Mouse (Mus musculus) cerebellum, postnatal 25 days (tissue): Measurements from ENCODE around the gene Ptprb.

Experiments used
- DNase-seq, 2 experiments: peaks; one replicate each; pipeline ENCODE4 v3.0.0; 2021; ENCODE audit warnings: mixed read lengths in 2 of 2

The Ptprb gene

GRCm38 (mm10) chr10:116275280-116275679 lies at the start of gene Ptprb:
Gene Ptprb (plus strand): TSS chr10:116275523.
- no peak for DNase-seq

- no peak for DNase-seq
These were observed 40.0 kb upstream of the Ptprb start for GRCm38 (mm10) chr10:116235299-116235698.

DNA sequence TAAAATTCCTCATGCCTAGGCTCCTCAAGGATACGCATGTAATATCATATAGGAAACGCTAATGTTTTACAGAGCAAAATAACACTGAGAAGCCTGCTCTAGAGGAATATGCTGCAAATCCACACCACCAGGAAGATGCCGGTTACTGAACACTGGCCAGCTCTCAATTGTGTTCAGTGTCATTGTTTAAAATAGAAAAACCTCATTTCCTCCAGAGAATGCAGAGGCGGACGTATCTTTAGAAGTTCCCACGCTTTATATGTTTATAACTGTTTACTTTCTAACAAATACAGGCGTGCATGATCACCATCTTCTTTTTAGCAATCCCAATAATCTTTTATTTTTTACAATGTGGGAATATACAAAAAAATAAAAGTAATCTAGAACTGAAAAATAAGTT lies 33.1 kb upstream of the Ptprb start:
- DNase-seq, result no peak

DNA sequence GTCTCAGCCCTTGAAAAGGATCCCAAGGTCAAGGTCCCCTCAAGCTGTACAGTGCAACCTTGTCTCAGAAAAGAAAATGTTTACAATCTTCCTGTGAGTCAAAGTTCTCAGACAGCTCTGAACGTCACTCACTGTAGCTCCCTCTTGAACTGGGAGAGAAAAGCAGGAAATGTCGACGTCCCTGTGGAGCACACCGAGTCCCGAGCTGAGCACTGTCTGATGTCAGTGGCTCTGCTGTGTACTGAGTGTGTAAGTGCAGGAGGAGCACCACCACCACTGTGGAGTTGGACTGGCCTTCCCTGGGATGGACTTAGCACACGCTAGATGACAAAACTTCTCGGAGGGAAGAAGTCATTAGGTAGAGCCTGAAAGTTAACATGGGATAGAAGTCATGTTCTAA lies 31.9 kb upstream of the Ptprb start:
- DNase-seq, result no peak

DNA sequence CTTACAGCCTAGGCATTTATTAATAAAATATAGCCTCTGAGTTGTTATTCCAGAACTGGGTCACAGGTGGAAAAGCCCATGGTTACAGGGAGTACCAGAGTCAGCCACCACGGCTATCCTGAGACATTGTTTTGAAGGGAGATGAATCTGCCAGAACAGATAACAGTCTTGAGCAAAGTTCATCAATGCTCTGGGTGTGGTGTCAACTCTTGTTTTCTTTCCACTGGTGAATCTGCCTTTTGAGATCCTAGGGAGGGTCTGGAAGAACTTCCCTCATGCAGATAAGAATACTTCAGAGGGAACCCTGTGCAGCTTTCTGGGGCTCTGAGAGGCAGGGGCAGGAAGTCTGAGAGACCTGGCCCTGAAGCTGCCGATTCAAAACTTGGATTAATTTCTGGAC lies 29.7 kb upstream of the Ptprb start:
- no peak for DNase-seq

- DNase-seq, result no peak
These were observed 22.7 kb upstream of the Ptprb start for GRCm38 (mm10) chr10:116252668-116253067.

GRCm38 (mm10) chr10:116253972-116254371 lies 21.4 kb upstream of the Ptprb start:
- no peak for DNase-seq

GRCm38 (mm10) chr10:116259298-116259697 lies 16.0 kb upstream of the Ptprb start:
- DNase-seq, result no peak

DNA sequence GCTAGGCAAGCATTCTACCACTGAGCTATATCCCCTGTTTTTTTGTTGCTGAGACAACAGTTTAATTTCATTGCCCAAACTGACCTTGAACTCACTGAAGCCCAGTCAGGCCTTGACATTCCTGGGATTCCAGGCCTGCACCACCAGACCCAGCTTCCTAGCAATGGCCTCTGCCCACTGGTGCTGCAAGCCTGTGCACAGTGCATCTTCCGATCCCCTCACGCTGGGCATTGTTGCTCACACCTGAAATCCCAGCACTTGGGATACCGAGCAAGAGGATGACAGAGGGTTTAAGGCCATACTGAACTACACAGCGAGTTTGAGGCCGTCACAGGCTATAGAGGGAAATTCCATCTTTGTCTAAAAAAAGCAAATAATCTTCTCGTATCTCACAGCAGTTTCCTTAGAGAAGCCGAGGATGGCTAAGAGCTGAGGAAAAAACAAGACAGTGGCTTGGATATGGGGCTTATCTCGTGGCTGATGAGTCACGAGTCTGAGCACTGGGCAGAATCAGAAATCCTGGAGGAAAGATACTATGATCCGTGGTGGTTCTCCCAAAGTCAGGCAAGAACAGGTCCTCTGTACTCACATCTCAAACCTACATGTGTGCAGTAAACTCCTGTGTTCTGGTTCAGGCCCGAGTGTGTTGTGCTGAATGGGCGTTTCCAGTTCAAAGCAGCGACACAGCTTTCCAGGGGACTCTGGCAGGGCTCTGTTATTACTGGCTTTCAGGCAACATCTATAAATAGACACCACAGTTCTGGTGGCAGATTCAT lies 14.5 kb upstream of the Ptprb start:
- DNase-seq, result peak; percentile 21 to 33

DNA sequence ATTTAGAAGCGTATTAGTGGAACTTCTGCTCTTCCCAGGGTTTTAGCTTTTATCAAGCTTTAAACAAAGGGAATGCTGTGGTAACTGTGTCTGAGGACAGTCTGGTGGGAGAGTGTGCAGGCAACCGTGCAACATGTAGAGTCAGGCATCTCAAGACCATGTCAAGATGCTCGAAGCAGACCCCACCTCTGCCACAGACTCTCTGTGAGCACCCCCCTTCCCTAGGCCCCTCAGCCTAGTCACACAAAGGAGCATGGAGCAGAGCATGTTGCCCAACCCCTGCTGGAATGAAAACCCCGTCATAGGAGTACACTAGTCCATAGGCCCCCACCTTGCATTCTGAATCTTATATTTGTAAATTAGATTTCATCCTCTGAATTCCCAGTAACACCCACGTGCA lies 13.8 kb upstream of the Ptprb start:
- no peak for DNase-seq

DNA sequence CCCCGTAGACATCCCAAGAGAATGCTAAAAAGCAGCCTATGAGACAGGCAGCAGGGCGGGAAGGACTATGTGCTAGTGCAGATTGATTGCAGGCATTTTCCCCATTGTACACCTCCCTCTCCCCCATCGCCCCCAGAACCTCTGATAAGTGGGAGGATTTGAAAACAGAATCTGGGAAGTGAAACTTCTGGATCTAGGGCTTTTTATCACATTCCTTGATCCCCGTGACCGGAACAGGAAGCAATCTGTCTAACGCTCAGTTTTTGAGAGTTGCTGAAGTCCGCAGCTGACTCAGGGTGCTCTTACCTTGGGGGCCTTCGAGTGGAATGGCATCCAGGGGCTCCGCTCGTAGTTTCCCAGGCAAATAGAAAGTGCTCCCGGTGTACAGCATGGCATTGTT lies 10.8 kb upstream of the Ptprb start:
- DNase-seq, result no peak

- no peak for DNase-seq
These were observed 8.5 kb upstream of the Ptprb start for GRCm38 (mm10) chr10:116266561-116267433.

GRCm38 (mm10) chr10:116267434-116267822 lies 7.9 kb upstream of the Ptprb start:
- no peak for DNase-seq

- no peak for DNase-seq
These were observed 7.0 kb upstream of the Ptprb start for GRCm38 (mm10) chr10:116268343-116268742.

DNA sequence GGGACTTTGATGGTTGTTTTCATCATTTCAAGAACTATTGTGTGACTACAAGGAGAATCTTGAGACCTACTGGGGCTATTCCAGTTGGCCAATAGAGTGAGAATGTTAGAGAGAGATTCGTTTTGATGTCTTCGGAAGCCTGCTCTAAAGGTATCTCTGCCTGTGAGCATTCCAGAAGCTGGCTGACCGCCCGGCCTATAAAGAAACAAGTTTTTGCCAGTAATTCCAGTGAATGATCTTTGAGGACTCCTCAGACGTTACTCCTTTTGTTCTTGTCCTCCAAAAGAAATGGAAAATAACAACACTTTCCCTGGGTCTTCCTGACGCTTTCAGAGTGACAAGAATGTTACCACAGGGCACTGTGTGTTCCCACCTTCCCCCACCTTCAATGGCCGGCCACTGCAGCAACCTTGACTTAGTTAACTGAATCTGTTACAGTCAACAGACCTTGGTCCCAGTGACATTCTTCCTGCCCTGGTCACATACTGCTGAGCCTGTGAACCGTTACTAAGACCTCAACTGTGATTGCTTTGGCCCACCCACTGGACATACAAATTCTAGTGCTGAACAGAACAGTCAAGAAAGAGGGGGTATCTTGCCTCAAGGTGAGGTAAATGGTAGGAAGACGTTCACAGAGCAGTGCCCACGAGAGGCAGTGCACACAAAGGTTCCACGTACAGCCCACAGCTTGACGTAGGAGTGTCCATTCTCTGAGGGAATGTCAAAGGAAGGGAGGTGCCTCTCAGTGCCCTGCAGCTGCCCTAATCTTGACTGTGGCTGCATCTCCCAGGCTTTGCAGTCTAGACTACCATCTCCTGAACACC lies 4.5 kb upstream of the Ptprb start:
- no peak for DNase-seq

DNA sequence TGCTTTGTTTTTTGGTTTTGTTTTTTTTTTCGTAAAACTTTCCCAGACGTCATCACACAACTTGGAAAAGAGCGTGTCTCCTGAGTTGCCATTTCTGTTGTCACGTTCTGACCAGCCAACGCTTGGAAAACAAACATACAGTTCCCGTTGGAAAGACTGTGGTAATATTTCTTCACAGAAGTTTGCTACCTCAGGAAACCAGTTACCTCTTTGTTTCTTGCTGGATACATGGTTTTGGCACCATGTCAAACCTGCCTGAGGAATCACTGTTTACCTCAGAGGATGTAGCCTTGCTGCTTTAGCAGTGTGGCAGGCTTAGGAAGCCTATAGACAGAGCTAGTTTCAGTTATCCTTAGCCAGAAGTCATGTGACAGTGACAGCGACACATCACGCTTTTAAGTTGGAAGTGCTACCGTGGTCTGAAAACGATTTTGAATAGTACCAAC lies 3.8 kb upstream of the Ptprb start:
- DNase-seq, result no peak

GRCm38 (mm10) chr10:116272156-116272555 lies 3.2 kb upstream of the Ptprb start:
- no peak for DNase-seq

DNA sequence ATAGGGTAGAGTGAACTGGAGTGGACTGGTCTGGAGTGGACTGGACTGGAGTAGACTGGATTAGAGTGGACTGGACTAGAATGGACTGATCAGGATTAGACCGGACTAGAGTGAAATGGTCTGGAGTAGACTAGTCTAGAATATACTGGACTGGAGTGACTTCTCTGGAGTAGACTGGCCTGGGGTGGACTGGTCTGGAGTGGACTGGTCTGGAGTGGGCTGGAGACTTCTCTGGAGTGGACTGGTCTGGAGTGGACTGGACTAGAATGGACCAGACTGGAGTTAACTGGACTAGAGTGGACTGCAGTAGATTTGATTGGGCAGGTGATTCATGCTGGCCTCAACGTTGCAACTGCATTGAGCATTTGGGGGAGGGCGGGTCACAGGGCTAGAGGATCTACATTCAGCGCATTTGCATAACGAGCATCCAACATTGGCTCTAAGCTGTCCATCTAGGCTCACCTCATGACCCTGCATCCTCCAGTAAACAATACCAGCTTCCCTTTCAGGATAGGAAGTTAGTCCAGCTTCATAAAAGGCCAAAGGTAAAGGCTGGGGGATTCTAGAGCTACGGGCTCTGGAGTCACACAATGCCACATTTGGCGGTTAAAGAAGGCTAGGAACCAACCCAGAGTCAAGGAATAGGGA lies 11.5 kb downstream of the Ptprb start:
- DNase-seq, result no peak

GRCm38 (mm10) chr10:116288130-116288529 lies 12.8 kb downstream of the Ptprb start:
- DNase-seq, result no peak

- no peak for DNase-seq
These were observed 15.2 kb downstream of the Ptprb start for GRCm38 (mm10) chr10:116290483-116290882.

GRCm38 (mm10) chr10:116291153-116291755 lies 15.9 kb downstream of the Ptprb start:
- DNase-seq, result no peak

DNA sequence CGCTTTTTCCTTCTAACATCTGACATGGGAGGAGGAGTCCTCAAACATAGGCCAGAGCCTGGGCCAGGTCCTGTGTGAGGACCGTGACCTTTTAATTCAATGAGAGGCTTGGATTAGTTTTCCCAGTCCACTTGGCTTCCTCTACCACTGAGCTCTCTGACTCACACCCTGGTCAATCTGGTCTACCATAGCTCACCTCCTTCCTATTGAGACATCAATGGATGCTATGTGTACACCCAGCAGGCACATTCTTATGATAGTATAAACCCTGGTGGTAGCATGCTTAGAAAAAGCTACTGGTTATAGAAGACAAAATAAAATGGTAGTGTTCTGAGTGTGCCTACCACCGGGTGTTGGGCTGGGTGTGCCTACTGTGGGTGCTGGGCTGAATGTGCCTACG lies 21.1 kb downstream of the Ptprb start:
- DNase-seq, result no peak
